Mouse (Mus musculus) CH12.LX (cell line): ENCODE measurements around the gene Phospho1. TPM values are rescaled to one million over a fixed set of nuclear protein-coding genes. Genes with fewer than 3 reads are reported as not detected.

Source experiments
- DNase-seq: peaks from one replicate; pipeline ENCODE4 v3.0.0-alpha.2; 2013; ENCODE audit errors: extremely low read depth
- H3K27ac ChIP-seq: 2 replicates; pipeline ENCODE4 v1.5.1; 2012; ENCODE audit warnings: low read depth, mild to moderate bottlenecking, control low read depth, moderate library complexity; ENCODE audit not compliant: insufficient read depth
- H3K27me3 ChIP-seq: replicated peaks from 2 replicates; pipeline ENCODE3; 2012; ENCODE audit warnings: inconsistent platforms
- H3K36me3 ChIP-seq, 2 experiments: replicated peaks in 1 of 2; 2 replicates each; pipeline versions ENCODE3 to v1.6.1; 2012; ENCODE audit warnings: inconsistent platforms in 1 of 2, low read length in 1 of 2, mild to moderate bottlenecking in 1 of 2, mixed read lengths in 1 of 2, moderate library complexity in 1 of 2; ENCODE audit not compliant: control insufficient read depth in 1 of 2, insufficient read depth in 1 of 2
- H3K4me1 ChIP-seq, 2 experiments: 2 replicates each; pipeline ENCODE4 v1.6.1; 2012; ENCODE audit warnings: inconsistent platforms in 1 of 2, moderate library complexity in 1 of 2; ENCODE audit not compliant: insufficient read depth in 2 of 2, control insufficient read depth in 1 of 2
- H3K4me2 ChIP-seq: 2 replicates; pipeline ENCODE4 v1.6.1; 2012; ENCODE audit warnings: low read depth, mild to moderate bottlenecking, control low read depth; ENCODE audit not compliant: poor library complexity, insufficient read depth, severe bottlenecking
- H3K4me3 ChIP-seq, 3 experiments: fragments of 150-350 bp in 1 of 3; sonication (generic) in 1 of 3; replicated peaks in 1 of 3; 2 replicates each; pipeline versions ENCODE3 to v1.5.1; 2011 to 2012; ENCODE audit warnings: low read depth in 2 of 3, low read length in 2 of 3, mild to moderate bottlenecking in 2 of 3, moderate library complexity in 2 of 3, control low read depth in 1 of 3, improper control_type of control experiment in 1 of 3, inconsistent platforms in 1 of 3, mixed read lengths in 1 of 3; ENCODE audit not compliant: poor library complexity in 1 of 3
- H3K79me2 ChIP-seq: replicated peaks from 2 replicates; pipeline ENCODE4 v1.6.1; 2012; ENCODE audit warnings: mild to moderate bottlenecking, moderate library complexity; ENCODE audit not compliant: control insufficient read depth, poor library complexity, insufficient read depth, severe bottlenecking; ENCODE audit errors: extremely low read depth
- H3K9ac ChIP-seq: 2 replicates; pipeline ENCODE4 v1.6.1; 2012; ENCODE audit warnings: low read depth, mild to moderate bottlenecking, control low read depth, moderate library complexity; ENCODE audit not compliant: insufficient read depth
- H3K9me3 ChIP-seq: replicated peaks from 2 replicates; pipeline ENCODE3; 2012; ENCODE audit warnings: low read length, inconsistent platforms, mixed read lengths
- CTCF ChIP-seq, 2 experiments: IDR thresholded peaks in 1 of 2; conservative IDR thresholded peaks in 1 of 2; 2 replicates each; pipeline ENCODE4 v1.5.1; 2011 to 2012; ENCODE audit warnings: low read depth in 2 of 2, low read length in 2 of 2, improper control_type of control experiment in 1 of 2, inconsistent platforms in 1 of 2, mild to moderate bottlenecking in 1 of 2, moderate library complexity in 1 of 2
- EP300 ChIP-seq: IDR thresholded peaks from 2 replicates; pipeline ENCODE4 v1.6.1; 2011; ENCODE audit warnings: low read length, improper control_type of control experiment
- ETS1 ChIP-seq: conservative IDR thresholded peaks from 2 replicates; pipeline ENCODE4 v1.6.1; 2012; ENCODE audit warnings: low read depth, mild to moderate bottlenecking, inconsistent platforms, low read length, improper control_type of control experiment, moderate library complexity
- GABPA ChIP-seq: IDR thresholded peaks from 2 replicates; pipeline ENCODE4 v1.6.1; 2012; ENCODE audit warnings: low read depth, low read length, improper control_type of control experiment, inconsistent platforms; ENCODE audit not compliant: insufficient replicate concordance
- IRF4 ChIP-seq: IDR thresholded peaks from 2 replicates; pipeline ENCODE4 v1.6.1; 2014; ENCODE audit warnings: low read depth, mild to moderate bottlenecking, inconsistent platforms, low read length, improper control_type of control experiment
- JUND ChIP-seq: conservative IDR thresholded peaks from 2 replicates; pipeline ENCODE4 v1.6.1; 2011; ENCODE audit warnings: low read depth, low read length, improper control_type of control experiment
- KAT2A ChIP-seq: IDR thresholded peaks from 2 replicates; pipeline ENCODE4 v1.6.1; 2012; ENCODE audit warnings: low read length, improper control_type of control experiment, inconsistent platforms; ENCODE audit not compliant: insufficient replicate concordance
- MYC ChIP-seq: IDR thresholded peaks from 2 replicates; pipeline ENCODE4 v1.6.1; 2011; ENCODE audit warnings: low read depth, mild to moderate bottlenecking, improper control_type of control experiment, low read length
- PAX5 ChIP-seq: IDR thresholded peaks from 2 replicates; pipeline ENCODE4 v1.6.1; 2012; ENCODE audit warnings: low read length, inconsistent platforms, mixed read lengths
- POLR2A ChIP-seq: IDR thresholded peaks from 2 replicates; pipeline ENCODE4 v1.6.1; 2011; ENCODE audit warnings: low read depth, mild to moderate bottlenecking, improper control_type of control experiment, low read length
- RAD21 ChIP-seq: IDR thresholded peaks from 2 replicates; pipeline ENCODE4 v1.6.1; 2011; ENCODE audit warnings: low read depth, mild to moderate bottlenecking, low read length, improper control_type of control experiment, moderate library complexity
- SIN3A ChIP-seq: IDR thresholded peaks from 2 replicates; pipeline ENCODE4 v1.6.1; 2012; ENCODE audit warnings: low read length, improper control_type of control experiment, inconsistent platforms
- SMC3 ChIP-seq: IDR thresholded peaks from 2 replicates; pipeline ENCODE4 v1.6.1; 2011; ENCODE audit warnings: low read depth, low read length, improper control_type of control experiment
- TBP ChIP-seq: conservative IDR thresholded peaks from 2 replicates; pipeline ENCODE4 v1.6.1; 2011; ENCODE audit warnings: low read depth, low read length, improper control_type of control experiment
- UBTF ChIP-seq: IDR thresholded peaks from 2 replicates; pipeline ENCODE4 v1.6.1; 2012; ENCODE audit warnings: low read depth, mild to moderate bottlenecking, inconsistent platforms, low read length, improper control_type of control experiment, moderate library complexity
- USF2 ChIP-seq: conservative IDR thresholded peaks from 2 replicates; pipeline ENCODE4 v1.6.1; 2011; ENCODE audit warnings: low read depth, low read length, improper control_type of control experiment
- ZC3H11A ChIP-seq: IDR thresholded peaks from 2 replicates; pipeline ENCODE4 v1.6.1; 2012; ENCODE audit warnings: low read depth, mild to moderate bottlenecking, inconsistent platforms, low read length, improper control_type of control experiment
- ZKSCAN1 ChIP-seq: IDR thresholded peaks from 2 replicates; pipeline ENCODE4 v1.6.1; 2012; ENCODE audit warnings: low read depth, inconsistent platforms, low read length, improper control_type of control experiment, borderline replicate concordance
- ZNF384 ChIP-seq: IDR thresholded peaks from 2 replicates; pipeline ENCODE4 v1.6.1; 2012; ENCODE audit warnings: low read depth, low read length, improper control_type of control experiment, inconsistent platforms
- dilution Hi-C: fragments of 300-500 bp; cut with MboI; formaldehyde crosslinking; loops from 2 replicates; pipeline ENCODE4 v1.14.3; 2020; ENCODE audit warnings: low sequenced_read_pairs; ENCODE audit not compliant: extremely low pct_unique_long_range_greater_than_20kb, extremely low pct_ligation_motif_present
- in situ Hi-C: fragments of 300-500 bp; cut with MboI; formaldehyde crosslinking; loops from 3 replicates; pipeline ENCODE4 v1.14.3; 2019; ENCODE audit warnings: low sequenced_read_pairs, low pct_ligation_motif_present, low pct_unique_long_range_greater_than_20kb, mixed read lengths
- polyA plus RNA-seq: library from polyadenylated mRNA; unstranded; fragments of >175 nt; gene quantifications from 2 replicates; pipeline ENCODE4 v1.2.1, GENCODE M21; 2012; ENCODE audit warnings: low read depth; ENCODE audit not compliant: insufficient read length
- total RNA-seq, 2 experiments: library from RNA; depleted of rRNA; stranded (reverse); fragments of 300-350 nt in 1 of 2; fragments of >200 nt in 1 of 2; gene quantifications; 2 replicates each; pipeline ENCODE4 v1.2.3; 2012 to 2014

Phospho1 gene
- total and polyA plus RNA-seq, 3 experiments = 0.97 to 1.3 TPM; not detected in 1

DNA sequence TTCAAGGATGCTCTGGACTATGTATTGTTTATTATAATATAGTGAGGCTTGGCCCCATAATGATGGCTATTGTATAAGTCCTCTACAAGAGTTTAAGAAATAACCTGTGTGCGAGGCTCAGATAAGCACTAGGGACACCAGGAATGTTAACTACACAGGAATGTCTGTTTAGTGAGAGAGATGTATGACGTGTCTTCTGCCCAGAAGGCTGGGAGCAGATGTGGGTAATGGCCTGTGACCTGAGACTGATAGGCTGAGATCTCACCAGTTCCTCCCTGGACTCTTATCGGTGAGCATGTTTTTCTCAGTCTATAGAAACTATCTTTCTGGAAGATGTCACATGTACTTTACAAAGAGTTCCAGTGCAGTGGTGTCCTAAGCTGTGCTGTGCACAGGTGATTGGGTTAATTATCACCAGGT, 35.8 kb downstream of the Phospho1 start:
- Histone ChIP-seq H3K4me1 (peaks cover 5 to 25% of the 10 kb centered on the region in 2 experiments), H3K27me3 (peaks cover 1% of the 10 kb centered on the region), H3K9me3 (no peaks in the 10 kb centered on the region), H3K9ac (peak overlapping the region; percentile 57), H3K36me3 (peaks cover 0 to 13% of the 10 kb centered on the region in 2 experiments), H3K4me2 (peak overlapping the region; percentile 84), H3K79me2 (no peaks in the 10 kb centered on the region; the same call in 1 of the 2 replicates), H3K4me3 (peak overlapping the region; percentile 62 to 77 (median 66)), H3K27ac (peak overlapping the region; percentile 86; the same call in 1 of the 2 replicates)
- DNase-seq = peak; percentile 55
- in situ Hi-C loops (no loop called here), dilution Hi-C loops (no loop called here)
- TF ChIP-seq ZC3H11A = no peak
- 0 out of 2 replicates have a peak, but pooled peaks have one; percentile 12 for TF ChIP-seq TBP
- no peak for TF ChIP-seq SIN3A
- no peak for TF ChIP-seq SMC3
- 0 out of 2 replicates have a peak, but pooled peaks have one; percentile 25 for TF ChIP-seq IRF4
- peak; percentile 36; the same call in 1 of the 2 replicates for TF ChIP-seq EP300

DNA sequence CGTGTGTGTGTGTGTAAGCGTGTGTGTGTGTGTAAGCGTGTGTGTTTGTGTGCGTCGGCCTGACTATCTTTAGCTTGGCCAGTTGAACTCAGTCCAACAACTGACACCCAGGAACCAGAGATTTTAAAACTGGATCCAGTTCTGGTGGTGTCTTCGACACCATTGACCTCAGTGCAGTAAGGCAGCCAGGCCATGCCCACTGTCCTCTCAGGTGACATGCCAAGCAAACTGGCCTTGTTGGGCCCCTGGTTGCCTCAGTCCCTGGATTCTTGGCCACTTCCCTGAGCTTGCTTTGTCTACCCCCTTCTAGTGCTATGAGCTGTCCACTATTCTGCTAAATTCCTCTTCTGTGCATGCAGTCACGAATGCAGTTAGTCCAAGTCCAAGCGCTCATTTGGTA, 37.1 kb downstream of the Phospho1 start:
- no peak for DNase-seq
- peaks cover 0 to 17% of the 10 kb centered on the region in 2 experiments for H3K36me3 ChIP-seq

DNA sequence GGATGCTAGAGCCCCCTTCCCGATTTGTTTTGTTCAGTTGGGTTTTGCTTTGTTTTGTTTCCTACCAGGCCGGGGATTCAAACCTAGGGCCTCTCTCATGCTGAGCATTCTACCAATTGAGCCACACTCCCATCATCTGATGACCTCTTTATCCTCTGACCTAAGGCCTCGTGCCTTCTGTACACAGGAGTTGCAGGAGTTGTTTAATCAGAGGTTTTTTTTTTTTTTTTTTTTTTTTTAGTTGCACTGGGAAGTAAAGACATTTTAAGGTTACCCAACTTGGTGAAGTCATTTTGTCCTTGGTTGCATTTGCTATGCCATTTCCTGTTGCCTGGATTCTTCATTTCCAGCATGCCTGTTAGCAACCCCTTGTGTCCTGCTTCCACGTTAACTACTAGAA, 45.1 kb downstream of the Phospho1 start:
- Histone ChIP-seq H3K4me1 (peaks cover 11 to 30% of the 10 kb centered on the region in 2 experiments), H3K4me3 (no peak overlapping the region), H3K9me3 (no peaks in the 10 kb centered on the region), H3K9ac (no peak overlapping the region), H3K27ac (no peak overlapping the region; the same call in 1 of the 2 replicates), H3K4me2 (peak overlapping the region; percentile 53), H3K79me2 (no peaks in the 10 kb centered on the region), H3K36me3 (peaks cover 0 to 16% of the 10 kb centered on the region in 2 experiments), H3K27me3 (no peaks in the 10 kb centered on the region)
- TF ChIP-seq ZNF384 (peak; percentile 80), SIN3A (no peak; the same call in 1 of the 2 replicates), ZKSCAN1 (no peak), ETS1 (no peak)
- no peak for DNase-seq
- dilution Hi-C loops (no loop called here), in situ Hi-C loops (loop anchor here (5.0 kb wide), 1 partner anchor 37 kb away; no protein-coding TSS in a partner anchor)

More for the DNA sequence above, 37.1 kb downstream of the Phospho1 start:
- Histone ChIP-seq H3K27ac (no peak overlapping the region), H3K9ac (no peak overlapping the region), H3K4me3 (no peak overlapping the region), H3K79me2 (no peaks in the 10 kb centered on the region; the same call in 1 of the 2 replicates), H3K9me3 (no peaks in the 10 kb centered on the region), H3K4me1 (peaks cover 5 to 25% of the 10 kb centered on the region in 2 experiments), H3K4me2 (no peak overlapping the region), H3K27me3 (no peaks in the 10 kb centered on the region)
- in situ Hi-C loops = no loop called here
- TF ChIP-seq MYC (no peak), GABPA (no peak), USF2 (no peak), PAX5 (no peak), JUND (no peak), ZNF384 (no peak), KAT2A (no peak), SIN3A (no peak), CTCF (conservative IDR thresholded peaks at IDR 0.05 in 1 of 2, IDR thresholded peaks at IDR 0.05 in 1 of 2; ENCODE audit: low read depth in 2 of 2, low read length in 2 of 2) (no peak), TBP (no peak), ZKSCAN1 (no peak), RAD21 (no peak), POLR2A (no peak), UBTF (no peak)
- dilution Hi-C loops = no loop called here
